Mouse (Mus musculus) lung, postnatal 25 days (tissue): ENCODE measurements at regions not wholly inside any gene's neighbourhood (a gene's known extent, or its start where the extent isn't known, plus 50 kb on each side); places are given as distances from the start of the nearest gene placed in this dataset.
A peak's percentile ranks its signal among the peaks of the same experiment; 100 is the strongest.

Experiments used
- DNase-seq: peaks from one replicate; pipeline ENCODE4 v3.0.0; 2022; ENCODE audit warnings: low spot score

DNA sequence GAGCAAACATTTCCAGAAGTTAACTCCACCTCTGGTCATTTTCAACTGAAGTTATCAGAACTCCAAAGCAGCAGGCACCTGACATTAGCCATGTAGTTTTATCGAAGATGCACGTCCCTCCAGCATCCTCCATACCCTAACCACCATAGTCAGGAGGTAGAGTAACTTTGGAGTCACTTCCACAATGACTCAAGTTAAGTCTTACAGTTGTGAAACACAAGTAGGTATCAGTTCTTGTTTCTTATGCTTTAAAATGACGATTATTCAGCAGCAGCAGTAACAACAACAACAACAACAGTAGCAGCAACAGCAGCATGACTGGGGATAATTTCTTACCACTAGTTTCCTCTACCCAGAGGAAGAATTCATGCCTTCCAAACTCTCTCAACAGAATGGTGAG is 51.3 kb upstream of the Tank start:
- DNase-seq = no peak

DNA sequence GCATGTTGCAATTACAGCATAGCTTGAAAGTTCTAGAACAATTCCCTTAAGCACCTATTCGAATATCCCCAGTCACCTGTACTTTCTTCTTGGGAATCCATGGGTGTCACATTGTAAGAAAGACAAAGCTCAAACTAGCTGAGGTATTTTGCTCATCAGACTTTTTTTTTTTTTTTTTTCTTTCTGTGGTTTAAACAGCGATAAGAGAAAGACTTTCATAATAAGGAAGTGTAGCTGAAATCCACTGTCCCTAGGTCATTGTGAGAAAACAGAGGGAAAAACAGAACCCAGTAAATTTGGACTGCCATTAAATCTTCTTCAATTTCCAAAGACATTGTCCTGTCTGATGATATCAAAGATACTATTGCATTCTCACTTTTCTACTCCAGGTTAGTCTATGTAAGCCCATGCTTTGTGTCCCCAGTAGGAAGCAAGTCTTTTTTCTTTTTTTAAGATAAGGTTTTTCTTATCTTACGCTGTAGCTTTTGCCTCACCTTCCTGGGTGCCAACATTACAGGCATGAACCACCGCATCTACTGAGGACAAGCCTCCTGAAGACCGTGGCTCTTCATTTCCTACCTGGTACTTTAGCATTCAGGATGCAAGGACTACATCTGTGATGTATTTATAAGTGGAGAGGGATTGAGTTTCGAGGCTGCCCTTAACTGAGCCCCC is 54.2 kb upstream of the Tank start:
- no peak for DNase-seq

DNA sequence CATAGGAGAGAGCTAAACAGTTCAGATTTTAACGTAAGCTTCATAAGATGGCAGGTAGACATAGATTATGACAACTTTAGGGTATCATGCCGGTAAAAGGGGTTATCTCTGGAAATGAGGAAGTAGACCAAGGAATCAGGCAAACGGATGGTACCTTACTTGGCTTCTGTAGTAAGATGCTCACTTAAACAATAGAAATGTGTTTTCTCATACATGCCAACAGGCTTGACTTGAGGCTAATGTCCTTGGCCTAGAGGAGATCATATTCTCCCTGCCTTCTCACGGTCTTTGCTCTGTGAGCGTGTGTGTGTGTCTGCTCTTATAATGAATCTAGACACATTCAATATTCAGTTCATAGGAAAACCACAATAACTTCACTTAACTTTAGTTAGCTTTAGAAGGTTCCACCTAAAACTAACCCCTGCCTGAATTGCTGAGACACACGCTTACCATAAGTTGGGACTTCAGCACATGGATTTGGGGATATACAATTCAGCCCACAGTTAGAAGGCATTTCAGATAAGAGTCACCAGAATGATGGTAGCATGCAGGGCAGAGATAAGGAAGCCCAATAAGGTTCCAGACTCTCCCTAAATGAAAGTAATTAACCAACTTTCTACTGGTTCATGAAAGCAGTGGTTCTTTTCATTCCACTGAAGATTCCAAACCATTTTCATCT is 63.8 kb upstream of the Tank start:
- no peak for DNase-seq

DNA sequence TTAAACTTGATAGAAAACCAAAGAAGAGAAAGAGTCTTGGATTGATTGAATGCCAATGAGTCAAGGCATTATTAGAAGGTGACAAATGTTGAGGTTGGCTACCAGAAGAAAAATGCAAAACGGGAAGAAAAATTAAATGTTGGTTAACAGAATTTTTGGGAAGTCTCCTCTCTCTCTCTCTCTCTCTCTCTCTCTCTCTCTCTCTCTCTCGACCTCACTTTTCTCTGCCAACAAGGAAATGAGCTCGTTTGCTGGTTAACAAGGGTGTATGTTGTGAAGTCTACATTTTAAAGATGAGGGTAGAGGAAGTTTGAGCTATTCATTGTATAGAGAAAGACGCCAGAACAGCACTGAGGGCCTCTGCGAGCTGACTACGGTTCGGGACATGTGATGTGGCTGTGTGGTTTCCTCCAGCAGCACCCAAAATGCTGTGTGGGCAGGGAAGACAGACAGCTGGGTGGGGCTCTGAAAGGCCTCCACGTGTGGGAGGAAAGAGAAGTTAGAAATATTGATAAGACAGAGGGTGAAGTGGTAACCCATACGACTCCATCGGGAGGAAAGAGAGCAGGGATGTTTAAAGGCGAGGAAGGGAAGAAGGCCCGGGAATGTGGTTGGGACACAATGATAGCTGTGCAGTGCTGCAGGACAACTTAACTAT is 64.5 kb upstream of the Tank start:
- peak; percentile 35 for DNase-seq

DNA sequence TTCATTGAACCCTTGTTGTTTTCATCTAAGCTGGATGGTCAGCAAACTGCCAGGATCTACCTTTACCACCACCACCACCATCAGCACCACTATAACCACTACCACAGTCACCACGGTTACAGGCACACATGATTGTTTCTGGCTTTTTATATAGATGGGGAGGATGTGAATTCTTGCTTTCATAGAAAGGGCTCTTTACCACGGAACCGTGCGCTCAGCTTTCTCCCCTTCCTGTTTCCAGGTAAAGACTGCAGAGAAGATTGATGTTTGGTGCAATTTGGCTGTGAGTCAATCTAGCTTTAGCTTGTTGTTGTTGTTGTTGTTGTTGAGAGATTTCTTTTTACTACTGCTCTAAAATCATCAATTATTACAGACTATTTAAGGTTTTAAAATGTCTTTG is 74.8 kb upstream of the Tank start:
- no peak for DNase-seq

DNA sequence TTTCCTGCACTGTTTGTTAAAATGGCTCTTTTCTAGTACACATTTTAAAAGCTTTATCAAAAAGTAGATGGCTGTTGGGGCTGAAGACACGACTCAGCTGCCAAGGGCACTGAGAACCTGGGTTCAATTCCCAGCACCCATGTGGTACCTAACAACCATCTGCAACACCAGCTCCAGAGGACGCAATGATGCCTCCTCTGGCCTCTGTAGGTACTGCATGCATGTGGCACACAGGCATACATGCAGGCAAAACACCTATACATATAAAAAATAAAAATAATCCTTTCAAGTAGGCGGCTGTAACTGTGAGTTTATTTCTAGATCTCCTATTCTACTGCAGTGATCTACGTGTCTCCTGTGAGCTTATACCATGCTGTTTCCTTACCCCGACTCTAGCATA is 76.5 kb upstream of the Tank start:
- DNase-seq = no peak

DNA sequence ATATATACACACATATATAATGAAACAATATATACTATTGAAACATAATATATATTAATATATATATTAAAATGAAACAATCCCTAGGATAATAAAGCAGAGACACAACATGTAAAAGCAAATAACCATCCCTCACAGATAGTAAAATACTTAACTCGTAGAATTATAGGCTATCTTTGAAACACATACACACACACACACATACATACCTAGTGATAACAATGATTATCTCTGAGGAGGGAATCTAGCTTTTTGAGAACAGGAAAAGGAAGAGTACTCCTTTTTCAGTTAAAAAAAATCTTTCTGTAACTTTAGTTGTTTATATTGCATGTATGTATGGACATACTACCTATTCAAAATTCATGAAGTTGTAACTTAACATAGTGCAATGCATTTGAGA is 79.1 kb upstream of the Tank start:
- DNase-seq = no peak

DNA sequence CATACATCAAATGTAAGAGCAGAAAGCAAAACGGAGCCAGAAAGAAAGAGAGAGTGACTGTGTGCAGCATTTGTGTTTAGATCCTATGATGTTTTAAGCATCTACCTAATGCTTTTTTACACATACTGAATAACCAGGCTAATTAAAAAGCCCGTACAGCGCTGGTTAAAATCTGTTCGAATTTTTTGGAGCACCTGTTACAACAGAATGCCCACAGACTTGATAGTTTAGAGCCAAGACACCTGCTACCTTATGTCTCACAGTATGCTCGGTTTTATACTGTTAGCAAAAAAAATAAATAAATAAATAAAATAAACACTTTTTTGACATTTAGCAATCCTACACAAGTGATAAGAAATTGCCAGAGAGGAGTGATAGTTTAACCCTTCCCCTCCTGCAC is 80.5 kb upstream of the Tank start:
- DNase-seq = no peak

DNA sequence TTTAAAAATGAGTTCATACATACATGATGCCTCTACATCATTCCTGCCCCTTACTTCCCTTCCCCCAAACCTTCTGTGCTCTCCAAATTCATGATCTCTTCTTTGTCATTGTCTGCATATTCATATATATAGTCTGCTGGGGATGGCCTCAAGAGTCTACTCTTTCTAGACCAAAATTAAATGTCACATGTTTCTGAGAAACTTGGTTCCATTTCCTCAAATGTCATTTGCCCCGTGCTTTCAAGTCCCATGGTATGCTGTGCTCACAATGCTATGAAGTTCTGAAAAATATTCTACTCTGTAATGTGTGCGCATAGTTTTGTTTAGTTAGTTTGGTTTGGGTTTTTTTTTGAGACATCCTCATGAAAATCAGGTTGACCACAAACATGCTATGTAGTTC is 81.4 kb upstream of the Tank start:
- DNase-seq = no peak

DNA sequence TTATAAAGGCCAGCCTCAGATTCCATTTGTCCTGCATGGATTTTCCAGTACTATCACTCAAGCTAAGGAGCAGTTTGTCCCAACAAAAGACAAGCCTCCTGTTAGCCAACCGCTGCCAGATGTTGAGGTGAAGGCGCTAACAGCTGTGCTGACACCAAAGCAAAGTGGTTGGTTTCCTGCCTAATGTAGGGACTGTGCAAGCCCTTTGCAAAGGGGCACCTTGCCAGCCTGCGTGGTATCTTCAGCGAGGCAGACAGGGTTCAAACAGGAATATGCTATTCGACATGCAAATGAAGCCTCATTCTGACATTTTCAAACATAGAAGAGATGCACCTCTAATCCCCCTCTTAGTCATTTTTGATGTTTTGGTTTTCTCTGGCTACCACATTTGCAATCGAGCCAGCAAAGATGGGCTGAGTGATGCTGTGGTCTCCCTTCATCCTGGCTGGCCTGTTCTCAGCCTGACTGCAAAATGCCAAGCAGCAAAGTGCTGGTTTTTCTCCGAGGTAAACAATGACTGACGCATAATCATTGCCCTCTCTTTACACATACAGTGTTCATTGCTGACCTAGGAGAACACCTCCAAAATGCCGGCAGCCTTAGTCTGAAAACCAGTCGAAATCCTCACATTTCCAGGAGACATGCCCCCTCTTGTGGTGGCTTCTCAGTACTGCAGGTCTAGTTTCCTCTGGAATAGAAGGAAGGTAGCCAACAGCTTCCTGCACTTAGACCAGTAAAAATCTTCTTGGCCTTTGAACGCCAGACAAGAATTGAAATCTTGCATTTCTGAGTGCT is 84.3 kb upstream of the Tank start:
- DNase-seq = peak; percentile 64

DNA sequence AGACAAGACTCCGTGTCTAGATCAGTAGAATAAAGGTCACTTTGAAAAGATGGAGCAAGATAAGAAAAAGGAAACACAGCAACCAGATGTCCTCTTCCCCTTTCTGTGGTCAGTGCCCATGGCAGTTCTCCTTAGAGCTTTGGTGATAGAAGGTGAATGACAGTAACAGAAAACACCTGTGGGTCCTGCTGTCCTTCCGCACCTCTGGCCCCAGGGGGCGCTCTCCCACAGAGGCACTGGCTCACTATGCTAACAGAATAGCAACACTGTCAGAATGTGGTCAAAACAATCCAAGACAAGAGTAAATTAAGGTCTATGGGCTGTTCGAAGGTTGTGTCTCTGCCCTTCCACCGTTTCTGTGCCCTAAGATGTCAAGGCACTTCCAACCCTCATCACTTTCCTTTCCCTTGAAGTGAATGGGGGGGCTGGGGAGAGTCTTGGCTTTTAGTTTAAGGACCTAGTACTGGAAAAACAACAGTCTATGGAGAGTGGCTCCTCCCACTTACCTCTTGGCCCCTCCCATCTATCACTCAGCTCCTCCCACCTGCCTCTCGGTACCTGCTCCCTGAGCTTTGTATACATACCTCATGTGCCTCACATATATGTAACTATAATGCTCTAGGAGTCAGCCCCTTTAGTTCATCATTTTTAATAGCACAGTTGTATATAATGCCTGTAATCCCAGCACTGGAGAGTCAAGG is 86.2 kb upstream of the Tank start:
- peak; percentile 37 for DNase-seq

DNA sequence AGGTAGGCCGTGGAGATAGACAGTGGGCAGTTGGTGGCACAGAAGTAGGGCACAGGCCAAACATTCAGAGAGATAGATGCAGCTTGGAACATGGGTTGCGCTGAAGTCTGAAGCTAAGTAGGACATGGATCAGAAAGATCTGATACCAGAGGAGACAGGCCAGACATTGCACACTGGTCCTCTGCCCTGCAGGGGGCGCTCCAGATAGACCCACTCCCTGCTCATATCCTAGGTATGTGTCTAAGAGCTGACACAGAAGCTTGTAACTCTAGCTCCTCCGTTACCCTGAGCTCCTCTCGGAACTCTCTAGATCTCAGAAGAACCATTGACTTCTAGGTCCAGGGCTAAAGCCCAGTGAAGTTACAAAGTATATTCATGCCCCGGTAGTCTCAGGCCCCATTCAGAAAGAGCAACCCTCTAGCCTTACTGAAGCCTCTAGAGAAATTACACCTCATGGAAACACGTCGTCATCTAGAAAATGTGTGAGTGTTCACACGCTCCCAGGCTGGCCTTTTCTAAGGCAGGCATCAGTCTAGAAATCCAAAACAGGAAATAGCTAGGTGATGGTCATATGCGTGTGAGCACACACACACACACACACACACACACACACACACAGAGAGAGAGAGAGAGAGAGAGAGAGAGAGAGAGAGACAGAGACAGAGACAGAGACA is 87.8 kb upstream of the Tank start:
- no peak for DNase-seq

DNA sequence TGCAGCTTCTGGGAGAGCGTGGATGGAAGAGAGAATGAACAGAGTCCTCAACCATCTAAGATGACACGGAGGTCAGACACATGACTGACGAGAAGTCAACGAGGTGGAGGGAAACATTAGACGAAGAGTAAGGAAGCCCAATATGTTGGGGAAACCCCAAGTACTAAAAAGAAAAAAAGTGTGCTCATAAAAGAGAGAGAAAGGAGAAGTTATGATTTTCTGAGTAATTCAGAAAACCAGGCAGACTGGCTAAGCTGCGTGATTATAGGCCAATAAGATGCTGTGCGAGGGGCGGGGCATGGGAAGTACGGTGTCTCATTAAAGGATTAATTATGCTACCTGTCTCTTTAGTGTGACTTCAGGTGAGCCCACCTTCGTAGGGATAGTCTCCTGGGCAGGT is 88.6 kb upstream of the Tank start:
- DNase-seq = no peak

DNA sequence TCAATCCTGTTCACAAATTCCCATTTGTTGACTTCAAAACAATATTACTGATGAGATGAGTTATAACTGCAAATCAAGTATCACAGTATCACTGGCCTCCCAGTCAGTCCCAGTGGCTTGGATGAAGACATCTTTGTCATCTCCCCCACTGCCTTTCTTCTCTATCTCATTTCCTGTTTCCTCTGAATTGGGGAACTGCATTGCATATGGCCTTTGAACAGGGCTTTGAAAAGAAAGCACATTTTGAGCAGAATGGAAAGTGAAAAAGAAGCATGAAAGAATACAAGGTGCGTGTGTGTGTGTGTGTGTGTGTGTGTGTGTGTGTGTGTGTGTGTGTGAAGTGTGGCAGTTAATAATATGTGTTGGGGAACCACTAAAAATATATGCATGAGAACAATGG is 94.6 kb upstream of the Tank start:
- DNase-seq = no peak

DNA sequence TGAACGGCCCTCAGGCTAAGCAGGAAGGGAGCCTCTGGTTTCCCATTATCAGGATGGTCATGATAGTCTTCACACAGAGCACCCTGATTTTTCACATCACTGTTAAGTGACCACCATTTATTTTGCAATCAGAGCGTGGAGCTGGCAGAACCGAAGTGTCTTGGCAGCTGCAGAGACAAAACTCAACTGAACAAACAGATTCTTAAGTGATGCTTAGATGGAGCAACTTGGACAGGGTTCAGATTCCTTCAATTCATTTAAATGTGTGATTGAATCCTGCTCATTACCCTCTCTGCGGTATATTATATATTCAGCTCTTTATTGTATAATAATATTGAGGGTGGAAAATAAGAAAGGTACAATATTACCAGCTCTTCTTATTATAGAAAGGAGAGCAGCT is 101.7 kb upstream of the Tank start:
- no peak for DNase-seq

DNA sequence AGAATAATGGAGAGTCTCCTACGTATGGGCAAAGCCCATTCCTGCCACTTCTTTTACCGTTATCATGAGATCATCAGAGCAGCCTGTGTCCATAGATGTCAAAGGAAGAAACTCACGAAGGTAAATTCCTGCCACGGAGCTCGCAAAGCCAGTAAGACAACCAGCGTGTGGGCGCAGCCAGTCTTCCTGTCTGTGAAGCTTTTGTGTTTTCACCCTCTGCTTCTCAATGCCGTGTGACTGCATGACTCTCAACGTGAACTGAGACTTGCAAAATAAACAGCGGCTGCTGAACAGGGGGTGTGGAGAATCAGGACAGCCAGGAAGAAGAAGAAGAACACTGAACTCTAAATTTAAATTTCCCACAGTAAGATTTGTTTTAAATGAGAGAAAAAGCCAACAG is 103.8 kb upstream of the Tank start:
- DNase-seq = no peak

DNA sequence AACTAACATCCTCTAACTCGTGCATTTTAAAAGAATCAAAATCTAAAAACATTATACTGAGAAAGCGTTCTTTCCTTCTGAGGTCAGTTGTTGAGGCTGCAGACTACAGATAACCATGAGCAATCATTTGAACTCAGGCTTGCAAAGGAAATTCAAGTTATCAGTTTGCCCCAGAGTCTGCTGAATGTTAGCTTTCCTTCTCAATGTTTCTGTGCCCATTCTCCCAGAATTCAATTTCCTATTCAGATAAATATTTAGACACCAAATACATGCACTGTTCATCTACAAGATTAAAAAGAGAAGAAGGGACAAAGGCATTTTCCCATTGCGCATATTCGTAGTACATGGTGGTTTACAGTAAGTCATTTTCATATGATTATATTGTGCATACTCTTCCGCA is 107.9 kb upstream of the Tank start:
- DNase-seq = no peak

DNA sequence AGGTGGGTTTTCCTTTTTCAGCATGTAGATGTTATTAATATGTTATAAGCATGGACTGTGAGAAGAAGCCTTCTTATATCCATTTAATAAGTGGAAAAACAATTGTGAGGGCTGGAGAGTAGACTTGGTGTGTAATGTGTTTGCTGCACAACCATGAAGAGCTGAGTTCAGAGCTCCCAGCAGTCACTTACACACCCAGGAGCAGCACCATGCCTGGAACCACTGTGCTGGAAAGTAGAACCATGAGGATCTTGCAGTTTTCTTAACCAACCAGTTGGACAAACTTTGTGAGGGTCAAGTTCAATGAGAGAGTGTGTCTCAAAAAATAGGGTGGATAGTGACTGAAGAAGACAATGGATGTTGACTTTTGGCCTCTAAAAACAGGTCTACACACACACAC is 108.3 kb upstream of the Tank start:
- DNase-seq = no peak

DNA sequence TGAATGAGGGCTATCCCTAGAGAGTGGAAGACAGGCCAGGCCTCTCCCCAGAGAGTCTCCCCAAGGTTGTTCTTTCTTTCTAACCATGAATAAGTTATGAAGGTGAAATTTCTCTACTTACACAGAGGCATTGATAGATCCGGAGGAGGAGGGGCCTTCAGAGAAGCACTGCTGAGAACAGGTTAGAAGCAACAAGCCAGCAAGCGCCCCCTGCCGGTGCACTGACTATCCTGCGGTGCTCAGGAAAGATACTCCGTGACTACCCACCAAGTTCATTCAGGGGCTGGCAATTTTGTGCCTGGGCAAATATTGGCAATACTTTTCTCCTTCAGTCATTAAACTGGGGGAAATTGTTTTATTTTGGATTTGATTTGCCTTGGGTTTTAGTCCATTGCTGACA is 122.5 kb upstream of the Tank start:
- DNase-seq = peak; percentile 56

DNA sequence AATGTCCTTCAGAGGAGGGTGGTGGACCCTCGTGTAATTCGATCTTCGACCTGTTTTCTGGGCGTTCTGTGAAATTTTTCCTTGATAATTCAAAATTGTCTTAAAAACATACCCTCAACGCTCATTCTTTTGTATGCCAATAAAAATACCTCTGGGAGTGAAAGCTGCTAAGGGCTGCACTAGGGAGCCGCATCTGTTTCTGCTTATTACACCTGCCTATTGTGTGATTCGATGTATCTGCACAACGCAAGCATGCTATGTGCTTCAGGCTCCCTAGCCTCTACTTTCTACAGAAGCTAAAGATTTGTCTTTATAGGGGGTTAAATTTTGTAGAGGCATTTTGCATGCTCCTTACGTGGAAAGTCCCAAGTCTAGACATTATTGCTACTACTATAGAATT is 123.7 kb upstream of the Tank start:
- no peak for DNase-seq

DNA sequence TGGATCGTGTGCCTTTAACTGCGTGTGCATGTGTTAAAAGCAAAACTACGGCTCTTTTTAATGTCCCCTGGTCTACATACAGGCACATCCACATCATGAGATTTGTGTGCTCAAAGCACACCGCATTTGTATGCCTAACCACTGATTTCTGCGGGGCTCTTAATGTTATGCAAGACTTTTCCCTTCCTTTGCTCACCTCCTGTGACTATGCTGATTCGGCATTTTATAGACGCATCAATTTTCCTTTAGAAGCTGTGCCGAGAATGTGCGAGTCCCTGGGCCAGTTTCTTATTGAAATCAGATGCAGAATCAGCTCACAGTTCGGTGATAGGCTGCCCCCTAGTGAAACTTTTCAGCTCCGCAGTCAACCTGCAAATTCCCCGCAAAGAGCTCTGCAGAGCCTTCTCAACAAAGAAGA is 124.1 kb upstream of the Tank start:
- peak; percentile 85 for DNase-seq
